Mouse (Mus musculus) cerebellum, adult 18-20 months (tissue): ENCODE results near the gene Yap1.
"Not testable (repeated sequence)": the region's sequence is repeated elsewhere in the genome, so short reads cannot be mapped to it uniquely, and the experiment has no call there.

ENCODE experiments used
- DNase-seq, 2 experiments: peaks; one replicate each; pipeline ENCODE4 v3.0.0; 2021

Gene Yap1

DNA sequence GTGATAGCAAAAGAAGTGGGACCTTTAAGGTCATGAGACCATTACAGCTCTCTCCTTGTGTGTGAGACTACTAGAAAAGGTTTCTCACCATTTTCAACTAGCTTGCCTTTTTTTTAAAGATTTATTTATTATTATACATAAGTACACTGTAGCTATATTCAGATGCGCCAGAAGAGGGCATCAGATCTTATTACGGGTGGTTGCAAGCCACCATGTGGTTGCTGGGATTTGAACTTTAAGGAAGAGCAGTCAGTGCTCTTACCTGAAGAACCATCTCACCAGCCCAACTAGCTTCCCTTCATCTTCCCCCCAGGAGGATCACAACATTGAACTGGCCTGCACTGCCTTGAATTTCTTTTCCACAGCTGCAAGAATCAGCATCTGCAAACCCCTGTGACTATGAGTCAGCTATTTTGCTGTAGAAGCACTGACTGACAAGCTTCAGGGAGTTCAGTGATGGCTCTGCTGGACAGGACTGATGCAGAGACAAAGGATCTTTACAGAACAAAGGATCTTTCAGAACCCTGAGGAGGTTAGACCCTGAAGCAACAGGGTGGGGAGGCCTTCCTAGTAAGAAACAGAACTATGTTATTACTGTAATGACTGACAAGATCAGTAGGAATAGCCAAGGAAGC lies 96.9 kb downstream of the Yap1 start:
- no peak for DNase-seq

DNA sequence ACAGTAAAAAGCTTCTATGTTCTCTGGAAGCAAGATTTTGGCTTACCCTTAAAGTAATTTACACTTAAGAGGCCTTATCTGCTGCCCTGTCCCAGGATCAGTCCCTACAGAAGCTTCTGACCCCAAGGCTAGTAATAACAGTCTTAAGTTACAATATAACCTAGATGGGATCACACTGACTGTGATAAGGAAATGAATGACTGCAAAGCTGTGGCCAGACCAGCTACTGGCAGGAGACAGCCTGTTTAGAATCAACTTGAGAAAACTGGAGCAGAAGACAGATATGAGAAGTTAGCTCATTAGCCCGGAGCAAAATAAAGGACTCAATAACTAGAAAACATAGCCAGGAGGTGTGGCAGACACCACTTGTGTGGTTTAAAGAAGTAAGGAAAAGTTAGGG lies 97.8 kb downstream of the Yap1 start:
- no peak for DNase-seq

DNA sequence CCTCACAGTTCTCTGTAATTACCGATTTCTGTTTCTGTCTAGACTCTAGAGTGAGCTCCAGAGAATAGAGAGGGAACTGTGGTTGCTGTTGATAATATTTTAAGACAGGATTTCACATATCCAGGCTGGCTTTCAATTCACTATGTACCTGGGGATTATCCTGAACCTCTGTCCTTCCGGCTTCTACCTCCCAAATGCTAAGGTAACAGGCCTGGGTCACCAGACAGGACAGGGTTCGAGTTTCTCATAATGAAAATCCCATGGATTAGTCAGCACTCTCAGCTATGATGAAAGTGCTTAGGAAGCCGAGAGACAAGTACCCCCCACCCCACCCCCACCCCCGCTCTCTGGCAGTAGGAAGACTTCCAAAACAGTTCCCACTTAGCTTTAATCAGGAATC lies 100.6 kb downstream of the Yap1 start:
- DNase-seq = no peak

GRCm38 (mm10) chr9:7903262-7903661 lies 101.1 kb downstream of the Yap1 start:
- no peak for DNase-seq

DNA sequence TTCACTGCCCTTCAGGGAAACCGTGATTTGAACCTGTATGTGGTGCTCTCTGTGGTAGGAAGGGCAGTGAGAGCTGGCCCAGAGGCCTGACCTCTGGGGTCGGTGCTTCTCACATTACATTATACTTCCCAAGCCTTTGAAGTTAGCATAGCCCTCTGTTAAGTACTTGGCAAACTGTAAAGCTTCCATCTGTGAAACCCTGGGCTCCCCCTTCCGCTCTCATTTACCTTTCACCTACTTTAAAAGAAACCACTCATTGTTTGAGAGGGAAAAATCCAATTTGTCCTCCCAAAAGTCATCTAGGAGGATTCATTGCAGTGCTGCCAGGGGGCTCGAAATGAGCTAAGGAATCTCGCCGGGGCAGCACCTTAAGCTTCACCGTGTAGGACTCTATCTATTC lies 102.1 kb downstream of the Yap1 start:
- no peak for DNase-seq

DNA sequence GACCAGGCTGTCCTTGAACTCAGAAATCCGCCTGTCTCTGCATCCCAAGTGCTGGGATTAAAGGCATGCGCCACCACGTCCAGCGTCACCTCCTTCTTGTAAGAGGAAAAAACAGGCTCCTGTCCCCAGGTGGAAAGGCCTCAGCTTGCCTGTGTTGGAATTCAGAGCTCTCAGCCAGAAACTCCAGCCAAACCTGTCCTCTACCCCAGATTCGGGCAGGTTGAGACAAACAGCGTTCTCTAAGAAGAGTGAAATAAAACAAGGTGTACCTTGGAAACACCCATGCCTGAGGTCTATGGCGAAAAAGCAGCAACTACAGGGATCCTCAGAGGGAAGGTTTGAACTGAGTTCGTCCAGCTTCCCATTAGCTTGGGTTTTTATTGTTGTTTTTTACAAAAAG lies 103.4 kb downstream of the Yap1 start:
- DNase-seq = no peak

- DNase-seq = peak; percentile 67 to 73
Measured at GRCm38 (mm10) chr9:7897502-7897901, 106.9 kb downstream of the Yap1 start.

DNA sequence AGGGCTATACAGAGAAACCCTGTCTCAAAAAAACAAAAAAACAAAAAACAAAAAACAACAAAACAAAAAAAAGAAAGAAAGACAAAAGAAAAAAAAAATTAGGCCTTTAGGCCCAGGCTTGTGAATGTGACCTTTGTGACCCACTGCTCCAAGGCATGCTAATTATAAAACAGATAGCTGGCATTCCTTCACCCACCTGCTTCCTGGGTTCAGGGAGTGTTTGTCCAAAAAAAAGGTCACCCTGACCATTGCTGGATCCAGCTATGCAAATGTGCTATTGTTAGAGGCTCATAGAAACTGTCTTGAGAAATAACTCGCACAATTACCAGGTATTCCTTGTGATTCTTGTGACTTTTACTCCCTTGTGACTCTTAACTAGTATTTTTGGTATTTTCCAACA lies 112.6 kb downstream of the Yap1 start:
- DNase-seq = not testable (repeated sequence)

- DNase-seq = no peak
Measured at GRCm38 (mm10) chr9:7891177-7891576, 113.2 kb downstream of the Yap1 start.

DNA sequence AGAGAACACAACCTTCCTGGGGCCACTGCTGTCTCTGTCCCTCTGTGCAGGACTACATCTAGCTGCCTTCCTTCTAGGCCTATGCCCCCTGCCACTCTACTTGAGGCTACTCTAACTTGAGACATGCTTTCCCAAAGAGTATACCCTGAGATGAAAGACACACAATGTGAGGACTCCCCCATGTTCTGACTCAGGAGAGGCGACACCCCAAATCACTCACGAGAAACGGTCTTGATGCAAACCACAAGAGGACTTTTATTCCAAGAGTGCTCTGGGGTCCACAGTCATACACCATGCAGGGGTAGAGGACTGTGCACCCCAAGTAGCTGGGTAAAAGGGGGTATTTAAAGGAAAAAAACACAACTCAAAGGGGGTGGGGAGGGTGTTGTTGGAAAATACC lies 120.0 kb downstream of the Yap1 start:
- DNase-seq = no peak

GRCm38 (mm10) chr9:7882304-7882865 lies 122.0 kb downstream of the Yap1 start:
- no peak for DNase-seq
